Mouse (Mus musculus): Measurements from ENCODE around the gene Ppp1r9a. TPM values are rescaled to one million over a fixed set of nuclear protein-coding genes. Genes with fewer than 3 reads are reported as not detected.

Gene Ppp1r9a
- total RNA-seq, 2 experiments from 2014 or later: 154 to 161 TPM

- no peak for DNase-seq (ENCODE audit: low spot score in 2 of 2)
Observed at GRCm38 (mm10) chr6:5027213-5027612, 124.5 kb downstream of the Ppp1r9a start.

GRCm38 (mm10) chr6:5027801-5028200, 125.1 kb downstream of the Ppp1r9a start:
- intact Hi-C loops (cut with DNase I): no loop called here
- no peak for DNase-seq (ENCODE audit: low spot score in 2 of 2)

More at GRCm38 (mm10) chr6:5027213-5027612, 124.5 kb downstream of the Ppp1r9a start:
- intact Hi-C loops (cut with DNase I): no loop called here

DNA sequence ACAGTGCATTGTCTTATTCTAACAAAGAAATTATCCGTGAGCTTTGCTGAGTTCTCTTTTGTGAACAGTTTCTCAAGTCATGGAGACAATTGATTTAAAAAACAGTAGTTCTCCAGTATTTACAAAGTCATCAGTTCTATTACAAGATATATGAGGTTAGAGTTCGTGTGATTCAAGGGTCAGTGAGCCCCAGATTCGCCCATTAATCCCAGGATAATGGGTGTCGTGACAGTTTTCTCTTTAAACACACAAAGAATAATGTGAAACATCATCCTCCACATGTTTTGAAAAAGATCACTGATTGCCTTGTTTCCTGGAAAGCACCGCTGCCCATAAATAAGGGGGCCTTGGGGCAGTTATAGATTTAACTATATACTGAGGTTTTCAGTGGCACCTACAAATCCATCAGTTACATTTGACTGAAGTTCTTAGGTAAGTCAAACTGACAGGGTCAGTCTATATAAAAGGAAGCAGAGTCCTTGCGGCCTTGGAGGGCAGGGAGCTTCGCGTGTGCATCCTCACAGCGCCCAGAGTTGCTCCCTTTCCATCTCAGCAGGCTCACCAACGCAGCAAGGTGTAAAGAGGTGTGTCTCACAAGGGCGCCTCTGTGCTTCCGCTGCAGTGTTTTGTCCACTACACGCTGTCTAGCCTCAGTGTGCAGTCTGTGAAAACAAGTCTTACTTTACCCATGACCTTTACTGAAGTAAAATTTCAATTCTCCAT, 126.6 kb downstream of the Ppp1r9a start:
- intact Hi-C loops (cut with DNase I): no loop called here
- no peak for DNase-seq (ENCODE audit: low spot score in 2 of 2)

- intact Hi-C loops (cut with DNase I): no loop called here
- DNase-seq (ENCODE audit: low spot score in 2 of 2): no peak
Observed at GRCm38 (mm10) chr6:5029956-5030355, 127.2 kb downstream of the Ppp1r9a start.

GRCm38 (mm10) chr6:5032986-5033633, 130.4 kb downstream of the Ppp1r9a start:
- DNase-seq (ENCODE audit: low spot score in 2 of 2): no peak
- intact Hi-C loops (cut with DNase I): no loop called here

DNA sequence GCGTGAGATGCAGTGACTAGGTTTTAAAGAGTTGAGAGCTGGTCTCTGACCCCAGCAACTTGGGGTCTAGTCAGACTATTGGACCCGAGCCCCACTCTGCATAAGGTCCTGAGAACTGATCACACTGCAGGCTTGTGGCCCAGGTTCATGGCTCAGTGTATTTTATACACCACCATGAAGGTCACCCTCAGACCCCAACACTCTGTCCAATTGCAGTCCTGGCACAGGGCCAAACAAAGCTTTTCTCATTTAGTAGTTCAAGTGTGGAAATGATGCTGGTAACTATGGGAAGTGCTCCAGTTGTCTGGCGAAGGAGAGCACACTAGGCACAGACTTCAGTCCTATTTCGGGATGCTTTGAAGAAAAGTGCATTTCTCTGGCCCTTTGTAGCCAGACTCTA, 134.5 kb downstream of the Ppp1r9a start:
- DNase-seq (ENCODE audit: low spot score in 2 of 2): no peak
- intact Hi-C loops (cut with DNase I): no loop called here

GRCm38 (mm10) chr6:5038140-5038749, 135.5 kb downstream of the Ppp1r9a start:
- intact Hi-C loops (cut with DNase I): no loop called here
- DNase-seq (ENCODE audit: low spot score in 2 of 2): no peak

GRCm38 (mm10) chr6:5039316-5039715, 136.6 kb downstream of the Ppp1r9a start:
- no peak for DNase-seq (ENCODE audit: low spot score in 2 of 2)
- intact Hi-C loops (cut with DNase I): no loop called here

GRCm38 (mm10) chr6:5045854-5046253, 143.1 kb downstream of the Ppp1r9a start:
- intact Hi-C loops (cut with DNase I): no loop called here

GRCm38 (mm10) chr6:5048025-5048424, 145.3 kb downstream of the Ppp1r9a start:
- no peak for DNase-seq (ENCODE audit: low spot score in 2 of 2)
- intact Hi-C loops (cut with DNase I): no loop called here

More at GRCm38 (mm10) chr6:5045854-5046253, 143.1 kb downstream of the Ppp1r9a start:
- DNase-seq (ENCODE audit: low spot score in 2 of 2): no peak

DNA sequence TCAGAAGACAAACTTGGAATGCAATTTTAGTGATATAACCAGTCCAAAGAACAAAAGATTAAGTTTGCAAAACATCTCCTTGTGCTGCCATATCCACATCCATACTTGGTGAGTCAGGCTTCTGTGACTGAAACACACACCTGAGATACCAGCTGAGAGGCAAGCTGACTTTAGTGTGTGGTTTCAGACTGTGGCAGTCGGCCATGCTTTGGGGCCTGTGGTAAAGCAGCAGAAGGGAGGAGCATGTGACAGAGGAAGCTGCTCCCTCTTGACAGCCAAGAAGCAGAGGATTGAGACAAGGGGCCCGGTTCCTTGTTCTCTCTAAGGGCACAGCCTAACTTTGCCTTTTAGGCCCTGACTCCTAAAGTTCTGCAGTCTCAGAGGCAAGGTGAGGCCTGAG, 149.6 kb downstream of the Ppp1r9a start:
- intact Hi-C loops (cut with DNase I): no loop called here
- no peak for DNase-seq (ENCODE audit: low spot score in 2 of 2)

- DNase-seq (ENCODE audit: low spot score in 2 of 2): no peak
- intact Hi-C loops (cut with DNase I): no loop called here
Observed at GRCm38 (mm10) chr6:5054446-5055095, 151.9 kb downstream of the Ppp1r9a start.

DNA sequence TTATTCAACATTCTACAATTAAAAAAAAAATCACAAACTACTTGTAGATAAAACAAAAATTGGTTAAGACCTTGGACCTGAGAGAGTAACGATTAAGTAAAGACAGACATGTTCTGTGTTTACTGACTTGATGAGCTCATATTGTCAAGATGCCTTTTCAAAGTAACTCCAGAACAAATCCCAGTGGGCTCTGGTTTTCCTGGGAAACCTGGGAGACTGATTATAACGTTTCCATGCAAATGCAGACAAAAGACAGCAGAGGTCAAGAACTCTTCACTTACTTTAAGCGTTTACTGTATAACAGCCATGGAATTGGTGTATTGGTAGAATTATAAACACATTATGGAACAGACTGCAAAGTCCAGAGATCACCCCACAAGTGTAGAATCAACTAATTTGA, 172.0 kb downstream of the Ppp1r9a start:
- no peak for DNase-seq (ENCODE audit: low spot score in 2 of 2)
- intact Hi-C loops (cut with DNase I): no loop called here

- intact Hi-C loops (cut with DNase I): no loop called here
- DNase-seq (ENCODE audit: low spot score in 2 of 2): no peak
Observed at GRCm38 (mm10) chr6:5075680-5076079, 173.0 kb downstream of the Ppp1r9a start.

DNA sequence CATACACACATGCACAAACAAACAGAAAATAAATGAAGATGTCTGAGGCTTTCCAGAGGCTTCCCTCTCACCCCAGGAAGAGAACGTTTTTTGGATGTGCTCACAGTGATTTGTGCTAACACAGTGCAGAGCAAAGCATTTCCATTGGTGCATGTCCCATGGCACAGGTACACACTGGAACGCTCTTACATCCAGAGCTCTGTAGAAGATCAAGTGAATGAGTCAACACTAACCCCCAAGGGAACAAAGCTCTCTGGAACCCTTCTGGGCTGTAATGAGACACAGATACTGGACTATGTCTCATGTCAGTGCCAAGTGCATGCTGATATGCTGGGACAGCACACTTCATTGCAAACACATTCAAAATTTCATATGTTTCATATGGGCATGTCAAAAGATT, 175.3 kb downstream of the Ppp1r9a start:
- DNase-seq (ENCODE audit: low spot score in 2 of 2): no peak
- intact Hi-C loops (cut with DNase I): no loop called here

DNA sequence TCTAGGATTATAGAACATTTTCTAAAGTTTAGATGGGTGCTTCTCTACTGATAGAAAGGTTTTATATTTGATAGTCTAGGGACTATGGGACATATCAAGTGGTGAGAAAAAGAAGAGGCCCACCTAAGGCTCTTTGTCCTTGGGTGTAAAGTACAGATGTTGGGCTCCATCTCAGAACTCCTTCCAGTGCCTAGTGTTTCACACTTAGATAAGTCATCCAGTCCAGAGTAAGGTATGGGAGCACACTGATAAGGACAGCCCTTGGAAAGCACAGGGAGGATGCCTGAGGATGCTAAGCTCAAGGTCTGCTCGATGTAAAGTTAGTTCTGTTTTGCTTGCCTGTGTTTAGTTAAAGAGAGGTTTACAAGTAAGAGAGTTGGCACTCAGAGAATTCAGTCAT, 176.4 kb downstream of the Ppp1r9a start:
- DNase-seq (ENCODE audit: low spot score in 2 of 2): no peak
- intact Hi-C loops (cut with DNase I): no loop called here

DNA sequence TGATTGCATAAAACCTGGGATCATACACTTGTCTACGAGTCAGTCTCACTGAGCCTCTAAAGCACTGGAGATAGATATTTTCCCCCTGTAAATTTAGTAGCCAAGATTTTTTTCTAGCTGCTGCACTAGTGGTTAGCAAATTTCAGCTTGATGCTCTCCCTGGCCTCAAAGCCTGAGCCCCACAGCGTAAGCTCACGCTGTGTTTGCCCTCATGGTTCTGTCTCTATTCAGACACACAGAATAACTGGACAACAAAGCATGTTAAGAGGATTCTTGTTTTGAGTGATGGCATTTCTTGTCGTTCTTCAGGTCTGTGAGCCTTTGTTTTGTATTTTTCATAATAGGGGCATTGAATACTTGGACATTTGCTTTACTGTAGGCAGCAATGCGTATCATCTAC, 177.4 kb downstream of the Ppp1r9a start:
- intact Hi-C loops (cut with DNase I): no loop called here
- DNase-seq (ENCODE audit: low spot score in 2 of 2): no peak

DNA sequence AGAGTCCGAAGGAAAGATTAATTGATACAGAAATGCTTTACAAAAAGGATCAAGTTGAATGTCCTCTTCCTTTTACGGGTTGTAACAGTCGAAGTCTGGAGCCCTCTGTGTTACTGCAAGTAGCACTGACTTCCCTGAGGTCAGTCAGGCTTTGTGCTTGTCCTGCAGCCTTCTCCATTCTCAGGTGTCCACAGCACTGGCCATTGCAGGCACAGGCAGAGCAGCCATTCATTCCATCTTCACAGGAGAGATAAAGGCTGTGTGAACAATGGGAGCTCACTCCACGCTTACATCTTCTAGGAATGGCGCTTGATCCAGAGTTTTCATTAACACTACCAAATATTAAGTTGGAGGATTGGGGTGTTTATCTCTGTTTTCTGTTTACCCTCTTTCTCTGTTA, 177.8 kb downstream of the Ppp1r9a start:
- DNase-seq (ENCODE audit: low spot score in 2 of 2): no peak
- intact Hi-C loops (cut with DNase I): no loop called here

- no peak for DNase-seq (ENCODE audit: low spot score in 2 of 2)
- intact Hi-C loops (cut with DNase I): no loop called here
Observed at GRCm38 (mm10) chr6:5081099-5081498, 178.4 kb downstream of the Ppp1r9a start.

GRCm38 (mm10) chr6:5082144-5082543, 179.4 kb downstream of the Ppp1r9a start:
- no peak for DNase-seq (ENCODE audit: low spot score in 2 of 2)
- intact Hi-C loops (cut with DNase I): no loop called here
